Mouse (Mus musculus): ENCODE results near the gene Rdx.

- TF ChIP-seq CTCF (IDR thresholded peaks at IDR 0.05; ENCODE audit: control insufficient read depth, insufficient read depth, low read length) (no peak), POLR2A (IDR thresholded peaks at IDR 0.05; ENCODE audit: borderline replicate concordance, control insufficient read depth, low read depth, low read length) (no peak)
These were observed 44.8 kb downstream of the Rdx start for GRCm38 (mm10) chr9:52091752-52092151.

Measured in bone marrow, adult 2 months (tissue).